Mouse (Mus musculus) liver, postnatal 0 days (tissue): ENCODE data around the gene Il27.

ENCODE experiments used
- CTCF ChIP-seq: sonication (generic); IDR thresholded peaks from 2 replicates; pipeline ENCODE4 v1.5.1; 2016; ENCODE audit warnings: antibody characterized with exemption, low read depth
- EP300 ChIP-seq: IDR thresholded peaks from 2 replicates; pipeline ENCODE4 v1.6.1; 2016; ENCODE audit warnings: antibody characterized with exemption, low read depth, mild to moderate bottlenecking

DNA sequence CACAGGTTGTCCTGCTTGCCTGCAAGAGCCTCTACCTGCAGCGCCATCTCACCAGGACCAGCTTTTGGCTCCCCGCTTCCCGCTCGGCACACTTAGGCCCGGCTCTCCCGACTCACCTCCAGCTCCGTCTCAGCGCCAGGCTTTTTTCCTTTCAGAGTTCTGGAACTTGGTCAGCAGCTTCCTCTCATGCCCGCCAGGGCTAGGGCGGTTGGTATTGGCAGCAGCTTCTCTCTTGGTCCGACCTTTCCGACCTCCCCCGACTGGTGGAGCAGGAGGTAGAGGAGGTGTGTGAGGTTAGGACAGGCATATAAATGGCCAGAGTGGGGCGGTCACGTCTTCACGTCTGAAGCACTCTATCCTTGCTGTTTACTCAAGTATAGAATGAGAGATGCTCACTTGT is 30.0 kb upstream of the Il27 start:
- TF ChIP-seq CTCF = no peak
- no peak for TF ChIP-seq EP300
